Mouse (Mus musculus) retina, postnatal 7 days (tissue): ENCODE data around the gene Thap4.
"Not testable (repeated sequence)": the region's sequence is repeated elsewhere in the genome, so short reads cannot be mapped to it uniquely, and the experiment has no call there.

ENCODE experiments used
- DNase-seq: peaks from one replicate; pipeline ENCODE4 v3.0.0-alpha.2; 2012; ENCODE audit warnings: low read depth, low spot score

Thap4 gene

DNA sequence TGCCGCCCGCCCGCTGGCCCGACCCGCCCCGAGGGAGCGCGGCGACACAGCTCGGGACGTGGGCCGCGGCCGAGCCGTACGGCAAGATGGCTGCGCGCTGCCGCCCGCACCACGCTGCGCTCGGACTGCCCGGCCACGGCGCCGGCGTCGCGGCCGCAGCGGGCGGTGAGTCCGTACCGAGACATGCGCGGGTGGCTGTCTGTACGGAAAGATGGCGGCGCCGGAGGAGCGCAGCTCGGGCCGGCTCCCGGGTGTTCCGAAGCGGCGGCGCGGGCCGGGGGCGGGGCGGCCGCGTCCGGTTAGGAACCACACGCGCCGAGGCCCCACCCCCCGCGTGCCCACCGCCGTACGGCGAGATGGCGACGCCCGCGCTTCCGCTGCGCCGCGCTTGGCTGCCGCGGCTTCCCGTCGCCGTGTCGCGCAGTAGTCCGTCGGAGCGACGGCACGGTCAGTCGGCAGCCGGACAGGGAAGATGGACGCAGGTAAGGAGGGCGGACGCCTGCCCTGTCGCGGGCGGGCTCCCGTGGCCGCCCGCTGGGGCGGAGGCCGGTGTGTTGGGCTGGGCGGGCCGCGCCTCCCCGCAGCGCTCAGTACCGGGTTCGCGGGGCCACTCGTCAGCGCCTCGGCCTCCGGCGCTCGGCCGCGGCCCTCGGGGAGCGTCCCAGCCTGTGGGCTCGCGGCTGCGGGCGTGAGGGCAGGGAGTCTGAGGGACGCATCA is at the start of gene Thap4:
Gene Thap4, minus strand, starts transcription at position 292 of the 718 bp plus-strand sequence.
- peak; percentile 84 for DNase-seq

DNA sequence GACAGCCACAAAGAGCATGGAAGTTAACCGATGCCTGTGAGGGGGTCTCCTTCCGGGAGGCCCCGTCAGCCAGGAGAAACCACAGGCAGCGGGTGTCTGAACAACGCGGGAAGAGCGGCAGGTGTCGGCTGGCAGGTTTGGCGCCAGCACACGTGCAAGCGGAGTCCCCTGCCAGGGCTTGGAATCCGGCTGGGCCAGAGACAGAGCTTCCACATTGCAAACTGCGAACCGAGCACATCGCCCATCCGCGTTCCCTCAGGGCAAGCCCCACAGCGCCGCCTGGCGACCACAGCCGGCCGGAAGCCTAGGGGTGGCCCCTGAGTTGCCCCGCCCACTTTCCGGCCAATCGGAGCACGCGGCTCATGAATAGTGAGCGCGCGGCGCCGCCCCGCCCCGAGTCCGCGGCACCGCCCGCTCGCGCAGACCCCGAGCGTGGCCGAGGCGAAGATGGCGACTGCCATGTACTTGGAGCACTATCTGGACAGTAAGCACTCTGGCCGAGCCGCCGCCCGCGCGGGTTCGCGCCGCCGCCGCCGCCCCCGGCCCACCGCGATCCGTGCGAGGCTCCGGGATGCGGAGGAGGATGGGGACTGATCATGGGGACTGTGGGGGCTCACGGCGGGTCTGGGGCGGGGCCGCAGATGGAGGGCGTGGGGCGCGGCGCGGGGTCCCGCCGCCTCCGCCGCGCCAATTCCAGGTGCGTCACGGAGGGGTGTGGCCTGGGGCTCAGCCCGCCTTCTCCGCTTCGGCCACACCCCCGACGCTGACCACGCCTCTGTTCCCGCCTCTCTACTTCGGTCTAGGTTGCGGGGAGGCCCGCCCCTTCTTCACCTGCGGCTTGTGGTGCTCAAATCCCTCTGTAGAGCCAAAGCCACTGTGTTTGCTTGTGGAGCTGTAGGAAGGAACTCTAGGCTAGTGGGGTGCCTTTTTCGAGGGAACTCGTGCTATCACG is 49.2 kb upstream of the Thap4 start, which contains the start of gene Ing5:
Gene Ing5, plus strand, starts transcription at position 410 of the 952 bp plus-strand sequence.
- peak; percentile 98 for DNase-seq

DNA sequence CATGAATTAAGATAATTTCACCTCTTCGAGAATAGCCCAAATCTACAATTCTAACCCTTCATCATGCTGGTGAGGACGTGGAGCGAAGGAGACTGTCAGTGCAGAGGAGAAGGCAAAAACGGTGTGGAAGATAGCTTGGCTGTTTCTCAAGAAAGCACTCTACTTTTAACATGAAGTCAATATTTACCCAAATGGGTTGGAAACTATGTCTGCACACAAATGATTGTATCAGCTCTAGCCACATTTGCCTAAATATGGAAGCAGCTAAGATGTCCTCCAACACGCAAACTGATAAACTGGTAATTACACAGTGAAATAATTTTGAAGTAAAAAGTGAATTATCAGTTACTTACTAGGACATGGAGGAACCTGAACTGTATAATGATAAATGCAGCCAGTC is 48.1 kb upstream of the Thap4 start:
- no peak for DNase-seq

DNA sequence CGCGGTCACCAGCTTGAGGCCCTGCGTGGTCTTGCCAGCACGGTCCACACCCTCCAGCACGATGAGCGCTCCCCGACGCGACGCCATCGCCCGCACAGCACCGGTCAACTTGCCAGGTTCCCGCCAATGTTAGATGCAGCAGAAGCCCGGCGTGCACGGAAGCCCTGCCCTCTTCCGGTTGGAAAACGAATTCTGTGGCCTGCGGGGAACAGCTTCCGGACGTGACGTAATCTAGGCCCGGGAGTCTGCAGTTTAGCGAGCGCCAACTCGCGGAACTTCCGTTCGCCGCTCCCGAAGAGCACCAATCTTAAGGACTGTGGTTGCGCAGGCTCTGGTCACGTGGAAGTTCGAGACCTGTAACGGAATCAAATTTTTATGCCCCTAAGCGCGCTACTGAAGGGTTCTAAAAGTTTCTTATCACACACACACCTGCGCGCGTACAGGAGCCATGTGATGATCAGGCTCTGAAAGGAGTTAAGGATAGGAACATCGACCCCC is 47.1 kb upstream of the Thap4 start, which contains the start of gene Dtymk:
Gene Dtymk, minus strand, starts transcription at position 194 of the 498 bp plus-strand sequence.
- peak; percentile 88 for DNase-seq

GRCm38 (mm10) chr1:93800670-93801503 is 46.2 kb upstream of the Thap4 start:
- no peak for DNase-seq

- no peak for DNase-seq
Measured at GRCm38 (mm10) chr1:93795886-93796285, 41.2 kb upstream of the Thap4 start.

- no peak for DNase-seq
Measured at GRCm38 (mm10) chr1:93794526-93794925, 39.9 kb upstream of the Thap4 start.

DNA sequence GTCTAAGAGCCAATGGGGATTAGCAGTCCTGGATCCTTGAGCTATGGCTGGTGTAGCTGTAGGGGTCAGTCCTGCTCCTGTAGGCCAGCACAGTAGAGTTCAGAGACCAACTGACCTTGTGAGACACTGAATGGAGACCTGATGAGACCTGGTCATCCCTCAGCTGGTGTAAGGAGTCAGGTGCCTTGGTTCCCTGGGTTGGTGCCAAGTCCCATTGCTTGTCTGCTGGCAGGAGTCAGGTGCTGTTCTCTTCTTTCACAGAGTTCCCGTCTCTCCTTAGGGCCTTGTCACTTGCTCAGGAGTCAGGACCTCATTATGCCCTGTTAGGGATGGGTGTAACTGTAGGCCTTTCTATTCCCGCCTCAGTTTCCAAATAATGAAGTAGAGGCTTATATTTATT is 32.2 kb upstream of the Thap4 start:
- no peak for DNase-seq

DNA sequence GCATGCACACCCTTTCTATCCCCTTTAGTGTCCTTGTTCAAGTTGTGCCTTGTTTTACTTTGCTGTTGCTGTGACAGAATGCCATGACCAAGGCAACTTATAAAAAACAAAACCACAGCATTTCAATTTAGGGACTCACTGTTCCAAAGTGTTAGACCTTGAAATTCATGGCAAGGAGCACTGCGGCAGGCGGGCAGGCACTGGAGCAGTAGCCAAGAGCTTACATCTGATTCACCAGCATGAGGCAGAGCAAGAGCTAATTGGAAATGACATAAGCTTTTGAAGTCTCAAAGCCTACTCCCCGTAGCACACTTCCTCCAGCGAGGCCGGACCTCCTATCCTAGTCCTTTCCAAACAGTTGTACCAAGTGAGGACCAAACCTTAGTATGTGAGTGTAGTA is 22.0 kb upstream of the Thap4 start:
- no peak for DNase-seq

DNA sequence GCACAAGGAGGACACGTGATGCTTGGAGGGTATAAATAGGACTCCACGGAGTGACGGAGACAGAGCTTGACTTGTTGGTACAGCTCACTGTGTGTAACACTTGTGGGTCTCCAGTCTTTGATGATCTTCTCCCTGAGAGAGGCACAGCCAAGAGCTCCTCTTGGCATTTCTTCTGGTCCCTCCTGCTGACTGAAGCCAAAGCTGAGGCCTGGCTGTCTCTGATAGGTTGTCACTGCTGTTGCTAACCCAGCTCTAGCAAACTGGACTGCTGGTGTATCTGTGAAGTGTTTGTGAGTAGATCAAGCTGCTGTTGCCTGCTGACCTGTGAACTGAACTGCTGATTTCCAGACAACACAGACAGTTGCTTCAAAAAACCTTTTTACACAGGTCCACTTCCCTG is 15.2 kb upstream of the Thap4 start:
- DNase-seq = no peak

- no peak for DNase-seq
Measured at GRCm38 (mm10) chr1:93767600-93767999, 12.9 kb upstream of the Thap4 start.

DNA sequence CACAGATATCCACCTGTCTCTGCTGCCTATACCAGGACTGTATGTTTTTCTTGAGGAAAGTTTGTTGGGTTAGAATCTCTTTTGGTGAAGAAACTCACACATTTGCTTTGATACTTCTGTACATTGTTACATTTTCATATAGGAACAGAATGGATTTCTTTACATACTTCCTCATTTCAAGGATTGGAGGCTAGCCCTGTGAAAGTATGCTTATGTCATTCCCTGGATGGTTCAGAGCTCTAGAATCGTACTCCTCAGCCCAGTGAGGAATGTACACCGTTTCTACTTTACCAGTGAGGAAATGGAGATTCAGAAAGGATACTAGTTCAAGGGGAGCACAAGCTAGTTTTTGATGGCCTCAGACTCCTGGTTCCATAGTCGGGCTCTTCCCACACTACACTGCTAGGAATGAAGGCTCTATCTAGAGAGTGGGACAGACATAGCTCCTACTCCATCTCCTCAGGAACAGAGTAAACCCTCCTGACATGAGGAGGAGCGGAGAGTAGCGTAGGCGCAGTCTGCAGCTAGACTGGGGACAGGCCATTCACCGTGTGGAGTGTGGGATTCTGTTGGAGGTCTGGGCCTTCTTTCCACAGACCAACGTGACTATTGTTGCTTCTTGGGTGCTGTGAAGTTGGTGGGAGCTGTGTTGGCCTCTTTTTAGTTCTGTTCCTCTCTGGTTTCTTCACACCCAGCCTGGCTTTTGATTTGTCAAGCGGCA is 10.4 kb upstream of the Thap4 start:
- no peak for DNase-seq

DNA sequence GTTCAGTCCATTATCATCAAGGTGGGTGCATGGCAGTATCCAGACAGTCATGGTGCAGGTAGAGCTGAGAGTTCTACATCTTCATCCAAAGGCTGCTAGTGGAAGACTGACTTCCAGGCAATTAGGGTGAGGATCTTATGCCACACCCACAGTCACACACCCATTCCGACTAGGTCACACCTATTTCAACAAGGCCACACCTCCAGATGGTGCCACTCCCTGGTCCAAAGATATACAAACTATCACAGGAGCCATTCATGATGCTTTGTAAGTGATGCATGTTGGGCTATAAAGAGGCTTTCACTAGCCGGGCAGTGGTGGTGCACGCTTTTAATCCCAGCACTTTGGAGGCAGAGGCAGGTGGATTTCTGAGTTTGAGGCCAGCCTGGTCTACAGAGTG is 8.9 kb upstream of the Thap4 start:
- DNase-seq = not testable (repeated sequence)

DNA sequence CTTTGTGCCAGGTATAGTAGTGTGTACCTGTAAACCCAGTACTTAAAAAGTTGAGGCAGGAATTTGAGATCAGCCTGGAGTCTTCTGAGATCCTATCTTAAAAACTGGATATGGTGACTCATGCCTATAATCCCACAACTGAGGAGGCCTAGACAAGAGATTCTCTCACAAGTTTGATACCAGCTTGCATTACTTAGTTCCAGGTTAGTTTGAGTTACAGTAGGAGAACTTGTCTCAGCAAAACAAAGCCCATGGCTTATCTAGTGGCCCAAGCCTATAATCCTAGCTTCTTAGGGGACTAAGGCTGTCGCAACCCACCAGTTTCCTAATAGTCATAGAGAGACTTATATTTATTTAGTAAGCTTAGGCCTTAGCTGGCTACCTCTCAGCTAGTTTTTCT is 5.4 kb upstream of the Thap4 start:
- DNase-seq = no peak

GRCm38 (mm10) chr1:93756154-93756553 is 1.5 kb upstream of the Thap4 start:
- no peak for DNase-seq

- DNase-seq = no peak
Measured at GRCm38 (mm10) chr1:93755618-93756017, 954 bp upstream of the Thap4 start.

- no peak for DNase-seq
Measured at GRCm38 (mm10) chr1:93755291-93755610, 587 bp upstream of the Thap4 start.

DNA sequence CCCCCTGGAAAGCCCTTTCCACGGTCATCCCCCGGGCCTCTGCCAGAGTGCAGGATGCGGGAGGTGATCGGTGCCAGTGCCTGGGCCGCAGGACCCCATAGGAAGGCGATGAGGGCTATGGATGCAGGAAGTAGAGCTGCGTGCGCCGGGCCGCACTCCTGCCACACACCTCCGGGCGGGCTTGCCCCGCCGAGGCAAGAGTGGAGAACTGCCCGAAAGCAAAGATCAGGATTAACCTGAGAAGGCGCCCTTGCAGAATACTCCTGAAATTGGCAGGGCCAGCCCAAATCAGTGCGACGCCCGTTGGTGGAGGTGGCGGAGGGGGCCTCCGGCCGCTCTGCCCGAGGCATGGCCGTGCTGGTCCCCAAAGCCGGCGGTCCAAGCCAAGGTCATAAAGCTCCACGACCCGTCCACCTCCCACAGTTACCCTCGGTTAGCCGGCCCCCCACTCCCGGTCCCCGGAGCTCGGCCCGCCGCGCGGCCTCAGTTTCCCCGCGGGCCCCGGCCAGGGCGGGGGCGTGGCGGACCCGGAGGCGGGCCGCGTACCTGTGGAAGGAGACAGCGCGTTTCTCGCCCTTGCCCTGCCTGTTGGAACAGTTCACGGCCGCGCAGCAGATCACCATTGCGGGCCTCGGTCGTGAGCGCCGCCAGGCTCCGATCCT is 622 bp downstream of the Thap4 start:
- DNase-seq = no peak

- no peak for DNase-seq
Measured at GRCm38 (mm10) chr1:93751290-93751689, 3.4 kb downstream of the Thap4 start, which contains the start of gene Atg4b. Gene Atg4b (plus strand): TSS chr1:93751500.

DNA sequence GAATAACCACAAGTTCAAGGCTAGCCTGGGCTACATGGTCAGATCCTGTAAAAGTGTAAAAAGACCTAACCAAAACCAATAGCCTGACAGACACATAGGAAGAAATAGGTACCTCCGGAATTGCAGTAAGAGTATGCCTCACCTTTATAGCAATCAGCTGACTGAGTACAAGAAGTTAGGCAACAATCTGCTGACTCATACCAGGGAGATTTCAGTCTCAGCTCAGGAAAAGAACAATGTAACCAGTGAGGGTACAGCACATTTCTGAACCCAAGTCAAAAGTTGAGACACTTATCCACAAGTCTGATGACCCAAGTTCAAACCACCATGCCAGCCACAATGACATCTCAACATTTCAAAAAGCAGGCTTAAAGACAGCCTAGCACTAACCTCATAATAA is 6.1 kb downstream of the Thap4 start:
- DNase-seq = no peak
